Mouse (Mus musculus) hindbrain, postnatal 0 days (tissue): ENCODE data around the gene Glt1d1. TPM values are rescaled to one million over a fixed set of nuclear protein-coding genes. Genes with fewer than 3 reads are reported as not detected.

Source experiments
- ATAC-seq: fragments of 200-750 bp; cut with Nextera tagmentation; 2 replicates; pipeline ENCODE4 v1.8.0; 2017; ENCODE audit warnings: mild to moderate bottlenecking, moderate TSS enrichment, moderate library complexity
- DNase-seq: peaks from one replicate; pipeline ENCODE4 v3.0.0-alpha.2; 2015; ENCODE audit warnings: low spot score
- H3K27ac ChIP-seq: fragments of 300-500 bp; sonication (generic); 2 replicates; pipeline ENCODE4 v1.5.1; 2014; ENCODE audit warnings: mild to moderate bottlenecking
- H3K27me3 ChIP-seq: fragments of 300-500 bp; sonication (generic); 2 replicates; pipeline ENCODE4 v1.6.1; 2014; ENCODE audit warnings: low read length, mixed read lengths; ENCODE audit not compliant: insufficient read depth
- H3K36me3 ChIP-seq: fragments of 300-500 bp; sonication (generic); 2 replicates; pipeline ENCODE4 v1.6.1; 2014; ENCODE audit warnings: low read length, mixed read lengths; ENCODE audit not compliant: insufficient read depth
- H3K4me1 ChIP-seq: fragments of 300-500 bp; sonication (generic); 2 replicates; pipeline ENCODE4 v1.6.1; 2014; ENCODE audit warnings: antibody characterized with exemption, low read length, mixed read lengths; ENCODE audit not compliant: insufficient read depth
- H3K4me2 ChIP-seq: fragments of 300-500 bp; sonication (generic); 2 replicates; pipeline ENCODE4 v1.6.1; 2014; ENCODE audit warnings: low read depth, mild to moderate bottlenecking, low read length, moderate library complexity, mixed read lengths
- H3K4me3 ChIP-seq: fragments of 300-500 bp; sonication (generic); 2 replicates; pipeline ENCODE4 v1.5.1; 2014; ENCODE audit warnings: low read length
- H3K9ac ChIP-seq: fragments of 300-500 bp; sonication (generic); replicated peaks from 2 replicates; pipeline ENCODE4 v1.6.1; 2014; ENCODE audit warnings: mild to moderate bottlenecking, low read length, moderate library complexity, mixed read lengths
- H3K9me3 ChIP-seq: fragments of 300-500 bp; sonication (generic); 2 replicates; pipeline ENCODE4 v1.6.1; 2016; ENCODE audit warnings: low read length, mixed read lengths
- CTCF ChIP-seq: IDR thresholded peaks from 2 replicates; pipeline ENCODE4 v1.5.1; 2016; ENCODE audit warnings: antibody characterized with exemption, control low read depth, low read depth
- WGBS: fragments of 180-500 bp; shearing (Covaris S2); extraction: QIAGEN DNeasy Blood & Tissue Kit; methylation state at CpG from one replicate; pipeline ENCODE4 v1.1.7; 2014; 5-methylcytosine and 5-hydroxymethylcytosine counted together
- polyA plus RNA-seq: library from polyadenylated mRNA; unstranded; fragments of >200 nt; fragmentation: Nextera tagmentation; extraction: Ambion mirVana; gene quantifications from 2 replicates; pipeline ENCODE4 v1.2.1, GENCODE M21; 2015
- total RNA-seq: library from RNA; depleted of rRNA; stranded (reverse); fragments of >200 nt; gene quantifications from 2 replicates; pipeline ENCODE4 v1.2.3, GENCODE M21; 2014

Gene Glt1d1
- total and polyA plus RNA-seq, 2 experiments from 2014 or later: 2.9 to 8.9 TPM

DNA sequence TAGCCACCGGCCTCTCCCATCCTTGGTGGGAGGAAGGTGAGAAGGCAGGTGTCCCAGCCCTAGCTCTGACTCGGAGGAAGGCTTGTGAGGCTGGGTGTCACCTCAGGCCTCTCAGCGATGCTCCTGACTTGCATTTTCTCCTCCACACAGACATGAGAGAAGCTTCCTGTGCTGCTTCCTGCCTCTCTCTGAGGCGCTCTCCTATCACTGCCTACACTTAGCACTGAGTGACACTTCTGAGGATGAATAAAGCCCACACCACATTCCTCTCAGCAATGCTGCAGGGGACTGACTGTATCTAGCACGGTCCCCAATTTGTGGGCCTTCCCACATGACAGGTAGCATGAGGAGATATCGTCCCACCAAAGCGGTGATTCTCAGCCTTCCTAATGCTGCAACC lies 35.2 kb upstream of the Glt1d1 start:
- peaks cover 72% of the 10 kb centered on the region for H3K36me3 ChIP-seq
- no peak for TF ChIP-seq CTCF
- no peak for ATAC-seq
- H3K4me2 ChIP-seq: no peak overlapping the region
- H3K27ac ChIP-seq: no peak overlapping the region
- H3K4me1 ChIP-seq: no peaks in the 10 kb centered on the region
- H3K27me3 ChIP-seq: no peaks in the 10 kb centered on the region
- H3K4me3 ChIP-seq: no peak overlapping the region
- no peak overlapping the region for H3K9ac ChIP-seq
- no peaks in the 10 kb centered on the region for H3K9me3 ChIP-seq
- no peak for DNase-seq
- WGBS: 88% methylated on average over 7 of the region's 7 CpGs

DNA sequence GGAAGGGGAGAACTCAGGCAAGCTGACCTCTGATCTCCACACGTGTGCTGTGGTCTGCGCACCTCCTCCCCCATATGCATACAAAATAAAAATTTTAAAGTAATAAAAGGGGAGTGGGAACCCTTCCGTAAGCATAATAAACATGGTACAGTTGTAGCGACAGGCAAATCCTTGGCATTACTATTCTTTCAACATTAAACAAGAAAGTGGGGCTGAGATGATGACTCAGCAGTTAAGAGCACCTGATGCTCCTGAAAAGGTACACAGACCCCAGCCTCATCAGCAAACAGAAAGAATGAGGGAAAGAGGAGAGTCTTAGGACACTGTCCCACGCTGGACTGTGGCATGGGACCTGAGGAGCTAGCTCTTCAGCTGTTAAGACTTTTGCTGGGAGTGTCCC lies 29.1 kb upstream of the Glt1d1 start:
- no peak for DNase-seq
- Histone ChIP-seq H3K27me3 (no peaks in the 10 kb centered on the region), H3K9me3 (no peaks in the 10 kb centered on the region), H3K4me2 (no peak overlapping the region), H3K4me1 (no peaks in the 10 kb centered on the region), H3K27ac (no peak overlapping the region), H3K9ac (no peak overlapping the region), H3K36me3 (peaks cover 60% of the 10 kb centered on the region), H3K4me3 (no peak overlapping the region)
- WGBS: 95% methylated on average over 5 of the region's 5 CpGs
- no peak for TF ChIP-seq CTCF
- ATAC-seq: no peak

DNA sequence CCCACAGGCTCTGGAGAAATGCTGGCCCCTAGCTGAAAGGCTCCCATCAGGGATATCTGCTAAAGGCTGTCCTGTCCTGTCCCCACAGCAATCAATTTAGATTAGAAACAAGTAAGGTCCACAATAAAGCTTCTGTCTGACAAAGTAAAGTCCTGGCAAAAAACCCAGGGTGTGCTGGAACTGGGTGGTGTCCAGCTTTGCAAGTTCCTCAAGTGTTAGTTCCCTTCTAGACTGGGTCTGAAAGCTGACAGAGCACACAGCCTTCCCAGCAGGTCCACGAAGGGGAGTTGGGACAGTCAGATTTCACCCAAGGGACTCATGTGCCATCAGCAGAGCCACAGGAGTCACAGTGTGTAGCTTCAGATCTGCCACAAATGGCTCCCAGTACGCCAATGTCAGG lies 24.6 kb upstream of the Glt1d1 start:
- H3K4me3 ChIP-seq: no peak overlapping the region
- TF ChIP-seq CTCF: no peak
- H3K9me3 ChIP-seq: no peaks in the 10 kb centered on the region
- DNase-seq (no peak), ATAC-seq (no peak)
- no peak overlapping the region for H3K27ac ChIP-seq
- 77% methylated on average over 2 of the region's 2 CpGs for WGBS
- no peak overlapping the region for H3K4me2 ChIP-seq
- H3K27me3 ChIP-seq: no peaks in the 10 kb centered on the region
- H3K36me3 ChIP-seq: peaks cover 37% of the 10 kb centered on the region
- no peaks in the 10 kb centered on the region for H3K4me1 ChIP-seq
- no peak overlapping the region for H3K9ac ChIP-seq

DNA sequence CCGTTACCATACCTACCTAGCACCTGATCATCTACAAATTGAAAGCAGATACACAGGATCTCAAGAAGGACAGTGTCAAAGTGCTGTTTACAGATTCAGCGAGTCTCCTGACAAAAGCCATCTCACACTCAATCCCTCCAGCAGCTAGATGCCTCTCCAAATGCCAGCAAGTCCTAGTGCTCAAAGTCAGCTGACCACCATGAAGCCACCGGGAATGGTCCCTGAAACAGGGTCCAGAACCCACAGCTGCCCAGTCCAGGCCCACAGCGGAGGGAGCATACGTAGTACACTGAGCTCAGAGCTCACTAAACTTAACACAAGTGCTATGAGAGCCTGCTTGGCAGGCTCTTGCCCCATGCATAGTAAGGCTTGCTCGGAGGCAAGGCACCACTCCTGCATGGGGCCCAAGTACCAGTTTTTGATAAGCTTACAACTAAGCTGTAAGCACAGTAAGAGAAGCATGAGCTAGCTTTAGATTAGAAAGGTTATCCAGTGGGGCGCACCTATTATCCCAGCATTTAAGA lies 22.8 kb upstream of the Glt1d1 start:
- 88% methylated on average over 7 of the region's 7 CpGs for WGBS
- Histone ChIP-seq H3K4me3 (no peak overlapping the region), H3K9ac (no peak overlapping the region), H3K4me2 (no peak overlapping the region), H3K27me3 (no peaks in the 10 kb centered on the region), H3K9me3 (no peaks in the 10 kb centered on the region), H3K27ac (no peak overlapping the region), H3K4me1 (peaks cover 2% of the 10 kb centered on the region; the same call in 1 of the 2 replicates), H3K36me3 (peaks cover 19% of the 10 kb centered on the region)
- DNase-seq (no peak), ATAC-seq (no peak)
- no peak for TF ChIP-seq CTCF

DNA sequence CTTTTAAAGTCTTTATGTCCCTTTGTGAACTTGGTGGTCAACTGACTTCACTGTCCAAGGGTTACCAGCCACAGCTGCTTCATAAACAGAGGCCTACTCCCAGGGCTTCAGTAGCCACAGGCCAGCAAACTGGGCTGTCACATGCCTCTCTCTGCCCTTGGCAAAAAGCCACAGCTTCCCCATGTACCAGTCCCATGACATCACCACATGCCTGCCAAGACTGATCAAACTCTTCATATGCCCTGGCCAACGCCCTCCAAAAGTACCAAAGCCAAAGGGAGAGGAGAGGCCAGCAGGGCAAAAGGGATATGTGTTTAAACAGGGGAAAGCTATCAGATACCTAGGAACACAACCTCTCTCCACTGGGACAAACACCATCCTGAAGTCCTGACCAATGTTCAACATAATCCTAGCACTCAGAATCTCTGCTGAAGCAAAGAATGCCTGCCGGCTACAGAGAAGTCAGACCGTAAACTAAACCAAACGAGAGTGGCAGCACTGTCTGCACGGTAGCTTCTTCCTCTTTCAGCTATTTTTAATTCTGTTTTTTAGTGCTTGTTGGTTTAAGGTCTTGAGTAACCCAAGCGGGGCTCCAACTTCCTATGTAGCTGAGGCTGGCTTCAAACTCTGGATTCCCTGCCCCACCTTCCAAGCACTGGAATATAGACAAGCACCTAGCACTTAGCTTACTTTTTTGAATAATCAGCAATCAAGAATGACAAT lies 21.1 kb upstream of the Glt1d1 start:
- Histone ChIP-seq H3K27ac (no peak overlapping the region), H3K9me3 (no peaks in the 10 kb centered on the region), H3K4me2 (no peak overlapping the region), H3K9ac (no peak overlapping the region), H3K36me3 (peaks cover 13% of the 10 kb centered on the region), H3K4me1 (peaks cover 16% of the 10 kb centered on the region), H3K4me3 (no peak overlapping the region), H3K27me3 (no peaks in the 10 kb centered on the region)
- WGBS: 77% methylated on average over 6 of the region's 6 CpGs
- DNase-seq: peak; percentile 56
- TF ChIP-seq CTCF: no peak
- no peak for ATAC-seq

DNA sequence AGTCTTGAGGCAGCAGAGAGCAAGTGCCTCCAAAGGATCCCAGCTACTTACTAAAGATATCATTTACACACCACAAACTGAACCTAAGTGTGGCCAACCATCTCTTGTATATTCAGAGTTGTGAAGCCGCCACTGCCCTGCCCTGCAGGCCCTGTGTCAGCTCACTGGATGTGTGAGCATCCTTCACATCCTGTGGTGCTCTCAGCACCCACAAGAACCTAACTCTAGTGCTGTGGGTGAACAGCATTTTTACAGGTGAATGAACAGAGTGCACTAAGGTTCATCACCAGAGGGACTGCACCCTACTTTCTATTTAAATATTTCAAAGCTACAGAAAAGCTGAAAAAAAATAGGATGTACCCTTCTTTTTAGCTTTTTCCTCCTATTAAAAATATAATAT lies 20.2 kb upstream of the Glt1d1 start:
- Histone ChIP-seq H3K4me1 (peaks cover 20% of the 10 kb centered on the region), H3K4me3 (no peak overlapping the region), H3K9ac (no peak overlapping the region), H3K9me3 (no peaks in the 10 kb centered on the region), H3K36me3 (peaks cover 12% of the 10 kb centered on the region; the same call in 1 of the 2 replicates), H3K27me3 (no peaks in the 10 kb centered on the region), H3K4me2 (no peak overlapping the region), H3K27ac (no peak overlapping the region)
- ATAC-seq (no peak), DNase-seq (no peak)
- TF ChIP-seq CTCF: no peak
- 81% methylated on average over 1 of the region's 1 CpGs for WGBS

DNA sequence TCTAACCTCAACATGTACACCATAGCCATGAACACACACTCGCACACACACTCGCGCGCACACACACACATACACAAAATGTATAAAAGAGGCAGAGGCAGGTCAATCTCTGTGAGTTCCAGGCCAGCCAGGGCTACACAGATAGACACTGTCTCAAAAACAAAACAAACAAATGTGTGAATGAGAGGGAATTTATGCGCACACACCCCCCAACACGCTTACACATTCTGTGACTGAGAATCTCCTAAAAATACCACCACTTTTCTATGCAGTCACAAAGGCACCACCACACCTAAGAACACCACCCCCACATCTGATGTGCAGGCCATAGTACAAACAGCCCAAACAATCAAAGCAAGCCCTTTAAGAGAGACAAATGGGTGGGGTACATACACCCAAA lies 19.7 kb upstream of the Glt1d1 start:
- DNase-seq: no peak
- Histone ChIP-seq H3K27ac (no peak overlapping the region), H3K4me1 (peaks cover 20% of the 10 kb centered on the region), H3K9ac (no peak overlapping the region), H3K9me3 (no peaks in the 10 kb centered on the region), H3K4me2 (no peak overlapping the region), H3K27me3 (no peaks in the 10 kb centered on the region), H3K36me3 (peaks cover 12% of the 10 kb centered on the region; the same call in 1 of the 2 replicates), H3K4me3 (no peak overlapping the region)
- TF ChIP-seq CTCF: no peak
- WGBS: 99% methylated on average over 6 of the region's 6 CpGs
- no peak for ATAC-seq
